Mouse (Mus musculus) embryo, embryonic 10 days (tissue): Measurements from ENCODE around the gene Mok.

Experiments
- DNase-seq: peaks from one replicate; pipeline ENCODE4 v3.0.0-alpha.2; 2015; ENCODE audit warnings: low spot score

The Mok gene

GRCm38 (mm10) chr12:110846191-110846765 lies 5.5 kb upstream of the Mok start:
- no peak for DNase-seq

DNA sequence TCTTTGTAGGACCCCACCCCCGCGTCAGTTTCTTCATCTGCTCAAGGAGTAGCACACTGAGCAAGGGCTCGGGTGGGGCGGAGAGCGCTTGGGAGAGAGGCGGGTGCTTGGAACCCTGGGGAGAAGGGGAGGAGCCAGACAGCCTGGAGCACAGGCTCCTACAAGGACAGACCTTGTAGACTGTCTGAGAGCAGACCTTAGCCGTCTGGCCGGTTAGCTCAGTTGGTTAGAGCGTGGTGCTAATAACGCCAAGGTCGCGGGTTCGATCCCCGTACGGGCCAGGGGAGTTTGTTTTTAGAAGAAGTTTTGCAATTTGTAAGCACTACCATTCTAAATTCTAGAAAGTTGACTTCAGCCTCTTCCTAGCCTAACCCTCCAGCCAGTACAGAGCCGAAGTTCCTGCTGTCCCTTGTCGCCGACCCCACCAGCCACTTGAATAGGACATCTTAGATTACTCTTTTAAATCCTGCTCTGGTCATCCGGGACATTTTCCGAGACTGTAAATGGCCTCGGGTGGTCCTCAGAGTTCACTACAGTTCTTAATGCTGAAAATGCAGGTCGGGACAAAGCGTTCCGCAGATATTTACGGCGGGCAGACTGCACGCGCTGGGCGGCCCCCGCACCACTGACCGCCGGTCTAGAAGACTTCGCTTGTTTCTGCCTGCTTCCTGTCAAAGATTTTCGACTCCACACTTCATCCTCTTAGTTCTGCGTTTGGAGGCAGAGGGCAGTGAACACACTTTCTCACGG lies 4.6 kb upstream of the Mok start:
- peak; percentile 96 for DNase-seq

GRCm38 (mm10) chr12:110844227-110845130 lies 3.7 kb upstream of the Mok start:
- DNase-seq, result peak; percentile 57

- peak; percentile 89 for DNase-seq
Measured at GRCm38 (mm10) chr12:110843194-110844048, 2.7 kb upstream of the Mok start.

GRCm38 (mm10) chr12:110841731-110842493 lies 1.2 kb upstream of the Mok start:
- DNase-seq, result no peak

- no peak for DNase-seq
Measured at GRCm38 (mm10) chr12:110837850-110838249, 2.9 kb downstream of the Mok start.

DNA sequence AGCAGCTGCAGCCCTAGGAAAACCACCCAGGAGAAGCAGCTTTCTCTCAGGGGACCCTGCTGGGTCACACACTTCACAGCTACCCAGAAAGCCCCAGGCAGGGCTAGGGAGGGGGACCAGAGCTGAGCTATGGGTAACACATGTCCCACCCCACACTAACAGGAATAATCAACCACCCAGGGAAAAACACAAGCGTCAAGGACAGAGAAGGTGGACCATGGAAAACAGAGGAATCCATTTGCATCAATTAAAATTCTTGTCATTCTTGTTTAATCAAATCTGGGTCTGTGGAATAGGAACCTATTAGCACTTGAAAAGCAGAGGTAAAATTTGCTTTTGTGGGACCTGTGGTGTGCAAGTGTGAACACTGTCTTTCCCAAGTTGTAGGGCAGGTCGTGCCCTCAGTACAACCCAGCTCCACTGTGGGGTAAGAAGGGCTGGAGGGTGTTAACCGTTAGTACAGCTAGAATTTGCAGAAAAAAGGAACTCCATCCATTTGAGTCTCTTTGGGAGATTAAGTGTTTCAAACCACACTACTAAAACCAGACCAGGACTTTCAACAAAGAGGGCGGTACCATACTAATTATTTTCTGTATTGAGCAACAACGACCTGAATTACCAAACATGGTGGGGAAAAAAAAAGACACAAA lies 3.4 kb downstream of the Mok start:
- DNase-seq, result no peak

- peak; percentile 7 for DNase-seq
Measured at GRCm38 (mm10) chr12:110836729-110837128, 4.0 kb downstream of the Mok start.

DNA sequence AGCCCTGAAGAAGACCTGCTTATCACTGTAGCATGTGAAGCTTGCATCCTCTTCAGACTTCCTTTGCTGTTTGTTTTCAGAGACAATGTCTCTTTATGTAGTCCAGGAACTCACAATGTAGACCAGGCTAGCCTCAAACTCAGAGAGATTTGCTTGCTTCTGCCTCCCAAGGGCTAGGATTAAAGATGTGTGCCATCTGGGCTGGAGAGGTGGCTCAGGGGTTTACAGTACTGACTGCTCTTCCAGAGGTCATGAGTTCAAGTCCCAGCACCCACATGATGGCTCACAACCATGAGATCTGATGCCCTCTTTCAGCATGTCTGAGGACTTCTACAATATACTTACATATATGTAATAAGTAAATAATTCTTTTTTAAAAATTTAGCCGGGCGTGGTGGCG lies 5.6 kb downstream of the Mok start:
- no peak for DNase-seq

- DNase-seq, result no peak
Measured at GRCm38 (mm10) chr12:110830293-110831024, 10.3 kb downstream of the Mok start.

DNA sequence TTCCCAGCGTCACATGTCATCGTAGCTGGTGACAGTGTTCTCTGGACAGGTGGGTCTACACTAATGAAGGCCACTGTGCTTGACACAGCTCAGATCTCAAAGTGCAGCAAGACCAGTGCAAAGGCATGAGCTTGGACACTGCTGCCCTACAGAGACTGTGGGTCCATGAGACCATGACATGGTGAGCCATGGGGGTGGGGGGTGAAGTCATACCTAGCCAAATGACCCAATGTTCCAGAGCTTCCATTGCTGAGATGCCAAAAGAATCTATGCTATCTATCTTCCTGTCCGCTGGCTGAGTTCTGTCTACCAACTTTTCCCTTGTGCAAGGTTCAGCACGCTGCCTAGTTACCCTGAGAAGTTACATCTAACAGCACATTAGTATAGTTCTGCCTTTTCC lies 11.8 kb downstream of the Mok start:
- no peak for DNase-seq

DNA sequence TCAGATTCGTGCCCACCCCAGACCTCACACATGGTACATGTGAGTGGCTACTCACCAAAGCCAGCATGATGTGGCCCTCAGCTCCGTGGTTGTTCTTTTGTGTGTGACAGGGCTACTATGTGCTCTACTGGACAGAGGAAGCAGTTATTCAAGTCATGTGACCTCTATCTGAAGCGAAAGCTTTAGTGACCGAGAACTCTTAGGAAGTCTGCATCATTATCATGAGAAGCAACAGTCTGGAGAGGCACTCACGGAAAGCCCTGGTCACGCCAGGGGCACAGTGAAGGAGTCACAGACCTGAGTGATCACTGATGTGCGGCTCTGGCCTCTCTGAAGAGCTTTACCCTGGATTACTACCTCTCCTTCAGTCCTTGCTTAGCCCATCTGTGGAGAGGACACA lies 18.4 kb downstream of the Mok start:
- no peak for DNase-seq

DNA sequence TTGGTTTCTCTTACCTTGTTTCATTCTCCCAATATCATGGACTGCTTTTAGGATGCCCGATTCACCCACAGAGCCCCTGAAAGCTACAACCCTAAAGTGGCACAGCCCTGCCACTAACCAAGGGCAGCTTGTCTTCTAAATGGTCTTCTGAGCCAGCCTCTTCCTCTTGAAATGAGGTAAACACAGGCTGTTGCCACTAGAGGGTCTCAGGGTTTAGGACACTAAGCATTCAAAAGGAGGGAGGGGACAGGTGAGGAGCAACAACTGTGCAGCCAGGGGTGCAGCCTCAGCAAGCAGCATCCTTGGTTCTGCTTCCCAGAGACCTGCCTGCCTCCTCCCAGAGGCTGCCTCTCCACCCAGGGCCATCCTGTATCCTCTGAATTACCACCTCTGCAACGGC lies 19.0 kb downstream of the Mok start:
- no peak for DNase-seq

DNA sequence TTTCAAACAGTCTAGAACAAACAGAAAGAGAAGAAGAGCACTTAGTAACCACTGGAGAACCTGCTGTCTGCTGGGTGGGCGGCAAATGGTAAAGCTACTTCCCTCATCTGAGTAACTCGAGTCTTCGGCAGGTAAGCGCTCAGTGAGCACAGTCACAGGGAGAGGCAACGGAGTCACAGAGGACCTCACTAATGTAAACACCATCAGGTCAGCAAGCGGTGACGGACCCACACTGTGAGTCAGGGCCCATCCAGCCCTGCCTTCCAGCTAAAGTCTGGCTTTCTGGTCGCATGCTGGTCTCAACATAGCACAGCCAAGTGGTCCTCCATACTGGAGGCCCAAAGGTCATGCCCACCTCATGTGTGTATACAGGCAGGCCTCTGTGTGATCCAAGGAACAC lies 21.4 kb downstream of the Mok start:
- DNase-seq, result no peak

DNA sequence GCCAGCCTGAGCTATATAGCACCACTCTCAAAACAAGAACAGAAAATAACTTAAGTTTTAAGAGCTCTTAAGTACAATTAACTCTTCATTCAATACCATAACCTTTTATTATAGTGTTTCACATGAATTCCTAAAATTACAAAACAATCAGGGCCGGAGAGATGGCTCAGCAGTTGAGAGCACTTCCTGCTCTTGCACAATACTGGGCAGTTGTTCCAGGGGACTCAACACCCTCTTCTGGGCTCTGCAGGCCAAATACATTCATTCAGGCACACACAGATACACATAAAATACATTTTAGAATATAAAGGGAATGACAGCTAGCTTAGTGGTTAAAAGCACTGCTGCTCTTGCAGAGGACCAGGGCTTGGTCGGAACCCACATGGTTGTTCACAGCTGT lies 23.9 kb downstream of the Mok start:
- DNase-seq, result no peak

GRCm38 (mm10) chr12:110814924-110815323 lies 25.8 kb downstream of the Mok start:
- DNase-seq, result no peak

DNA sequence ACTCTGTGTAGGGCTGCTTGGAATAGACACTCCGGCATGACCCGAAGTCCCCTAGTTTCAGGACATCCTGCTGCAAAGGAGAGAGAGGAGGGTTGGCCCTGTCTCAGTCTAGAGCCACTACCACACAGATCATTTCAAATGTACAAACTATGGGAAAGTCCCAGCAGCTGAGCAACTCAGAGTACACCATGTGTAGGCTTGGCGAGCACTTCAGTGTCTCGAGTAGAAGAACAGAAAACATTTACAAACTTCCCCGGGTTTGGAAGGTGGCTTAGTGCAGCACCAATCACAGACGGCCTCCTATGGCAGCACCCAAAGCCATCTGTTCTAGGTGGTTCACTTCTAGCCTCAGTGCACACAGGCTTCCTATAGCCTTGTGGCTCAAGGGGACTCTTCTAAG lies 27.1 kb downstream of the Mok start:
- DNase-seq, result no peak

- DNase-seq, result no peak
Measured at GRCm38 (mm10) chr12:110813132-110813531, 27.6 kb downstream of the Mok start.

GRCm38 (mm10) chr12:110808848-110809247 lies 31.9 kb downstream of the Mok start:
- DNase-seq, result no peak

DNA sequence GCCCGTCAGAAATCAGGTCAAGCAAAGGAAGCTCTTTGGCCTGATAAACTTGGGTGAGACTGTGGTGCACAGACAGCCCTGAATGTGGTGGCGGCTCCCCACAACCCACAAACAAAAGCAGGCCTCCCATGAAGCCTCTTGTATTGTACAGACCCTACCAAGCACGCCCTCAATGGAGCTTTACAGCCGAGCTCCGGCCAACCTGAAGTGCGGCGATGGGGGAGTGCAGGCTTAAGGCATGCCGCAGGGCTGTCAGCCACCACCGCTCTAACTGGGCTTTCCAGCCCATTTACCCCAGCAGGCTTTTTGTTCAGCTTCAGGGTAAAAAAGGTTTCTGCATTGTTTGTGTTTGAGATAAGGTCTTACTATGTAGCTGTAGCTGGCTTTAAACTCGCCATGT lies 32.3 kb downstream of the Mok start:
- peak; percentile 26 for DNase-seq
